22 mouse cellular contexts compared by ENCODE assay signal in genomic region chr13:24685846-24686245, GRCm38 (mm10). TPM values are rescaled to one million over a fixed set of nuclear protein-coding genes. Genes with fewer than 3 reads are reported as not detected.
DNase-seq lines count a peak whose midpoint lies in the region; ATAC-seq and TF ChIP-seq lines count a peak whose summit lies in the region.
"Had no signal": no experiment of that assay in that cellular context is flagged by ENCODE, and none has a peak within 500 bp of the region (broad histone marks: within the 10 kb centered on the region; RNA-seq: fewer than 3 reads in every experiment).

No protein-coding gene starts in this region.

- H3K4me3 ChIP-seq in hindbrain, embryonic 14.5 days (replicated peaks; ENCODE audit: low read length) = no peak overlapping the region
- H3K4me3 ChIP-seq in hindbrain, embryonic 16.5 days (ENCODE audit: low read length) = no peak overlapping the region
- H3K4me3 ChIP-seq in midbrain, embryonic 15.5 days = no peak overlapping the region
- no peak overlapping the region for H3K4me3 ChIP-seq in midbrain, postnatal 0 days (ENCODE audit: low read depth, low read length)
- H3K4me3 ChIP-seq: midbrain, embryonic 13.5 days had no signal

- no peaks in the 10 kb centered on the region for H3K9me3 ChIP-seq in hindbrain, embryonic 14.5 days (ENCODE audit: control insufficient read depth, low read length)
- H3K9me3 ChIP-seq in hindbrain, embryonic 16.5 days (ENCODE audit: control insufficient read depth, low read length) = no peaks in the 10 kb centered on the region
- H3K9me3 ChIP-seq in midbrain, embryonic 15.5 days = no peaks in the 10 kb centered on the region
- no peaks in the 10 kb centered on the region for H3K9me3 ChIP-seq in midbrain, postnatal 0 days (ENCODE audit: low read length)
- H3K9me3 ChIP-seq: midbrain, embryonic 13.5 days had no signal

- H3K4me1 ChIP-seq in hindbrain, embryonic 14.5 days (replicated peaks; ENCODE audit: control insufficient read depth, insufficient read depth, low read length) = peaks cover 6% of the 10 kb centered on the region; the same call in 1 of the 2 replicates
- H3K4me1 ChIP-seq in hindbrain, embryonic 16.5 days (ENCODE audit: control insufficient read depth, insufficient read depth, low read depth, low read length) = peaks cover 6% of the 10 kb centered on the region
- peaks cover 5% of the 10 kb centered on the region for H3K4me1 ChIP-seq in midbrain, embryonic 15.5 days
- H3K4me1 ChIP-seq in midbrain, postnatal 0 days (ENCODE audit: insufficient read depth, low read length) = no peaks in the 10 kb centered on the region

- H3K9ac ChIP-seq in hindbrain, embryonic 14.5 days = no peak overlapping the region
- no peak overlapping the region for H3K9ac ChIP-seq in hindbrain, embryonic 16.5 days (ENCODE audit: low read depth, low read length)
- no peak overlapping the region for H3K9ac ChIP-seq in midbrain, embryonic 15.5 days
- H3K9ac ChIP-seq in midbrain, postnatal 0 days (replicated peaks; ENCODE audit: low read length, poor library complexity, severe bottlenecking) = no peak overlapping the region
- H3K9ac ChIP-seq: liver, embryonic 14.5 days; midbrain, embryonic 13.5 days had no signal

- no peak for TF ChIP-seq CTCF in midbrain, postnatal 0 days (IDR thresholded peaks at IDR 0.05)

- H3K27ac ChIP-seq in hindbrain, embryonic 14.5 days = peak overlapping the region; percentile 82; the same call in 1 of the 2 replicates
- H3K27ac ChIP-seq in hindbrain, embryonic 16.5 days (ENCODE audit: low read depth, low read length) = no peak overlapping the region
- H3K27ac ChIP-seq in midbrain, embryonic 15.5 days = peak overlapping the region; percentile 32; the same call in 1 of the 2 replicates
- no peak overlapping the region for H3K27ac ChIP-seq in midbrain, postnatal 0 days (ENCODE audit: low read depth, low read length)
- H3K27ac ChIP-seq: liver, embryonic 14.5 days; midbrain, embryonic 13.5 days had no signal

- no peak for ATAC-seq in hindbrain, embryonic 14.5 days (ENCODE audit: low FRiP score)
- ATAC-seq in hindbrain, embryonic 16.5 days = no peak
- ATAC-seq in midbrain, embryonic 15.5 days (replicated peaks) = no peak
- ATAC-seq in midbrain, postnatal 0 days (ENCODE audit: low FRiP score) = no peak
- ATAC-seq: midbrain, embryonic 13.5 days had no signal

- DNase-seq in adrenal gland, adult 8-10 months = peak; percentile 47
- no peak for DNase-seq in adrenal gland, postnatal 25 days
- no peak for DNase-seq in hindbrain, embryonic 14.5 days (ENCODE audit: low spot score)
- no peak for DNase-seq in midbrain, postnatal 0 days (ENCODE audit: low spot score)
- no peak for DNase-seq in layer of hippocampus, adult 9-10 months (ENCODE audit: low spot score)
- DNase-seq: embryo, embryonic 11 days; gastrocnemius, postnatal 36 days; right cerebral cortex, adult 18-20 months; thymus, postnatal 36 days had no signal

- WGBS in hindbrain, embryonic 14.5 days = 81% methylated on average over 5 of the region's 5 CpGs
- WGBS in hindbrain, embryonic 16.5 days = 76% methylated on average over 5 of the region's 5 CpGs
- 78% methylated on average over 5 of the region's 5 CpGs for WGBS in midbrain, embryonic 15.5 days
- WGBS in midbrain, postnatal 0 days = 74% methylated on average over 5 of the region's 5 CpGs

- peaks cover 10% of the 10 kb centered on the region for H3K36me3 ChIP-seq in hindbrain, embryonic 14.5 days (replicated peaks; ENCODE audit: control insufficient read depth, insufficient read depth)
- H3K36me3 ChIP-seq in hindbrain, embryonic 16.5 days (ENCODE audit: control insufficient read depth, insufficient read depth, low read length) = peaks cover 2% of the 10 kb centered on the region; the same call in 1 of the 2 replicates
- H3K36me3 ChIP-seq in midbrain, embryonic 15.5 days (replicated peaks) = peaks cover 4% of the 10 kb centered on the region; the same call in 1 of the 2 replicates
- peaks cover 21% of the 10 kb centered on the region for H3K36me3 ChIP-seq in midbrain, postnatal 0 days (ENCODE audit: insufficient read depth, low read length)

- H3K4me2 ChIP-seq in hindbrain, embryonic 14.5 days (replicated peaks) = no peak overlapping the region
- no peak overlapping the region for H3K4me2 ChIP-seq in hindbrain, embryonic 16.5 days (ENCODE audit: low read length)
- no peak overlapping the region for H3K4me2 ChIP-seq in midbrain, embryonic 15.5 days
- no peak overlapping the region for H3K4me2 ChIP-seq in midbrain, postnatal 0 days (ENCODE audit: low read depth, low read length, poor library complexity, severe bottlenecking)
- H3K4me2 ChIP-seq: heart, embryonic 11.5 days; midbrain, embryonic 13.5 days had no signal

- no peaks in the 10 kb centered on the region for H3K27me3 ChIP-seq in hindbrain, embryonic 14.5 days (ENCODE audit: control insufficient read depth, insufficient read depth, low read length)
- H3K27me3 ChIP-seq in hindbrain, embryonic 16.5 days (replicated peaks; ENCODE audit: control insufficient read depth, insufficient read depth, low read length) = no peaks in the 10 kb centered on the region
- H3K27me3 ChIP-seq in midbrain, embryonic 15.5 days (replicated peaks) = no peaks in the 10 kb centered on the region
- no peaks in the 10 kb centered on the region for H3K27me3 ChIP-seq in midbrain, postnatal 0 days (ENCODE audit: insufficient read depth, low read length)
- H3K27me3 ChIP-seq: CH12.LX had no signal

RNA-seq across cellular contexts. Expression of gene Armh2, which starts 55.2 kb away (rescaled TPM):
- not detected for total RNA-seq in adrenal gland, adult 8-10 months (2022)
- total RNA-seq in adrenal gland, postnatal 25 days (2021) = not detected in 2 replicates
- polyA plus RNA-seq in hindbrain, embryonic 14.5 days (2014; fragmentation: Nextera tagmentation; extraction: Ambion mirVana) = not detected in 2 replicates
- polyA plus RNA-seq in hindbrain, embryonic 16.5 days (2015; fragmentation: Nextera tagmentation; extraction: Ambion mirVana) = not detected in 2 replicates
- 0.19 TPM in 1 of 2 replicates, not detected in the other for polyA plus RNA-seq in midbrain, embryonic 15.5 days (2015; fragmentation: Nextera tagmentation; extraction: Ambion mirVana)
- not detected in 2 replicates for total RNA-seq in midbrain, postnatal 0 days (2014; rRNA removed)
- 0.20 TPM in 1 of 2 replicates, not detected in the other for polyA plus RNA-seq in midbrain, postnatal 0 days (2015; fragmentation: Nextera tagmentation; extraction: Ambion mirVana)
- total RNA-seq: CH12.LX; gastrocnemius, postnatal 36 days; heart, postnatal 25 days; layer of hippocampus, adult 8-10 months; left cerebral cortex, adult 8-10 months had no signal
- polyA plus RNA-seq: heart, embryonic 11.5 days; intestine, embryonic 14.5 days; limb, embryonic 11.5 days; liver, embryonic 14.5 days; lung, embryonic 16.5 days; midbrain, embryonic 13.5 days; small intestine, adult 2 months had no signal

Comparison
In these comparisons a context has a peak if more than half of its experiments do, and no peak if none do; other contexts are left out.
1. H3K27ac ChIP-seq: peak in hindbrain, embryonic 14.5 days (single experiment) and midbrain, embryonic 15.5 days (single experiment); none in hindbrain, embryonic 16.5 days (single experiment) and midbrain, postnatal 0 days (single experiment).